Mouse (Mus musculus): ENCODE data around the gene Mtif3. TPM values are rescaled to one million over a fixed set of nuclear protein-coding genes. Genes with fewer than 3 reads are reported as not detected.

Gene Mtif3
- polyA plus RNA-seq, 1 experiment = 21.9 TPM

GRCm38 (mm10) chr5:146939109-146939796 lies 24.3 kb downstream of the Mtif3 start:
- TF ChIP-seq CTCF (IDR thresholded peaks at IDR 0.05; ENCODE audit: borderline replicate concordance, insufficient read depth, low read depth, low read length) (0 out of 2 replicates have a peak, but pooled peaks have one; percentile 16), POLR2A (IDR thresholded peaks at IDR 0.05; ENCODE audit: borderline replicate concordance, insufficient read depth, low read length) (no peak)
- no peaks in the 10 kb centered on the region; the same call in 1 of the 2 replicates for H3K27me3 ChIP-seq (ENCODE audit: control insufficient read depth, insufficient read depth, low read length)
- no peak overlapping the region for H3K4me3 ChIP-seq (replicated peaks; ENCODE audit: insufficient read depth, low read depth, low read length)
- no peak overlapping the region for H3K27ac ChIP-seq (ENCODE audit: insufficient read depth, low read length)
- 22% methylated on average over 16 of the region's 16 CpGs for WGBS
- no peak for DNase-seq
- H3K4me1 ChIP-seq (ENCODE audit: control insufficient read depth, insufficient read depth, low read length) = no peaks in the 10 kb centered on the region

- no peak for TF ChIP-seq POLR2A (IDR thresholded peaks at IDR 0.05; ENCODE audit: borderline replicate concordance, insufficient read depth, low read length)
- TF ChIP-seq CTCF (IDR thresholded peaks at IDR 0.05; ENCODE audit: borderline replicate concordance, insufficient read depth, low read depth, low read length) = no peak
- Histone ChIP-seq H3K4me3 (replicated peaks; ENCODE audit: insufficient read depth, low read depth, low read length) (no peak overlapping the region), H3K27me3 (ENCODE audit: control insufficient read depth, insufficient read depth, low read length) (no peaks in the 10 kb centered on the region; the same call in 1 of the 2 replicates), H3K4me1 (ENCODE audit: control insufficient read depth, insufficient read depth, low read length) (no peaks in the 10 kb centered on the region), H3K27ac (ENCODE audit: insufficient read depth, low read length) (no peak overlapping the region)
- 89% methylated on average over 32 of the region's 32 CpGs for WGBS
- no peak for DNase-seq
Measured at GRCm38 (mm10) chr5:146937541-146938503, 25.8 kb downstream of the Mtif3 start.

GRCm38 (mm10) chr5:146933466-146933865 lies 30.1 kb downstream of the Mtif3 start:
- Histone ChIP-seq H3K27ac (ENCODE audit: insufficient read depth, low read length) (no peak overlapping the region), H3K4me1 (ENCODE audit: control insufficient read depth, insufficient read depth, low read length) (no peaks in the 10 kb centered on the region), H3K27me3 (ENCODE audit: control insufficient read depth, insufficient read depth, low read length) (no peaks in the 10 kb centered on the region), H3K4me3 (replicated peaks; ENCODE audit: insufficient read depth, low read depth, low read length) (no peak overlapping the region)
- DNase-seq = no peak
- TF ChIP-seq CTCF (IDR thresholded peaks at IDR 0.05; ENCODE audit: borderline replicate concordance, insufficient read depth, low read depth, low read length) (no peak), POLR2A (IDR thresholded peaks at IDR 0.05; ENCODE audit: borderline replicate concordance, insufficient read depth, low read length) (no peak)
- 78% methylated on average over 12 of the region's 12 CpGs for WGBS

DNA sequence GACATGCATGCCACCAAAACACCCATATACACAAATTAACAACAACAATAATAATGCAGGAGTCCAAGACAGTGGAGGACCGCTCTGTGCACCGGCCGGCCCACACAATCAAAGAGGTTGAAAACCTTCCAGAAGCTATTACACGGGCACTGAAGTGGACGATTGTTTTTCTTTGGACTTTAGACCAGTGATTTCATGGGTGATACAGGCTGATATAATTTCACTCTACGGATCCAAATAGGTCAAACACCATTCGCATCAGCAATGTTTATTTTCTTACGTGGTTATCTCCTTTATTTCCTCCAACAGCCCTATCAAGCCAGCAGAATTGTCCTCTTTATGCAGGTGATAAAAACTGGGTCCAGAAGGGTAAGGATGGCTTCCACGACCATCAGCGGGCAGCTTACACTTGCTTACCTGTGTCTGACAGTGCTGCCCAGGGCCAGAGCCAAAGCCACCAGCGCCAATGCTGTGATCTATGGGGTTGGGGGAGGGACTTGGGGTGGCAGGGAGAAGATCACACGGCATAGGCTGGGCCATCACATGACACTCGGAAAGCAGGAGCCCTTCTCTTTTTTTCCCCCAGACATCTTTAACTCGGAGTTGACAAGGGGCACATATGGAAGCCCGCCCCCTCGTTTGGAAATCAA lies 31.6 kb downstream of the Mtif3 start:
- Histone ChIP-seq H3K27me3 (ENCODE audit: control insufficient read depth, insufficient read depth, low read length) (no peaks in the 10 kb centered on the region), H3K4me1 (ENCODE audit: control insufficient read depth, insufficient read depth, low read length) (no peaks in the 10 kb centered on the region), H3K4me3 (replicated peaks; ENCODE audit: insufficient read depth, low read depth, low read length) (no peak overlapping the region), H3K27ac (ENCODE audit: insufficient read depth, low read length) (no peak overlapping the region)
- 68% methylated on average over 16 of the region's 16 CpGs for WGBS
- DNase-seq = no peak
- TF ChIP-seq POLR2A (IDR thresholded peaks at IDR 0.05; ENCODE audit: borderline replicate concordance, insufficient read depth, low read length) (no peak), CTCF (IDR thresholded peaks at IDR 0.05; ENCODE audit: borderline replicate concordance, insufficient read depth, low read depth, low read length) (no peak)

- no peak for DNase-seq
- Histone ChIP-seq H3K27ac (ENCODE audit: insufficient read depth, low read length) (no peak overlapping the region), H3K4me3 (replicated peaks; ENCODE audit: insufficient read depth, low read depth, low read length) (no peak overlapping the region), H3K4me1 (ENCODE audit: control insufficient read depth, insufficient read depth, low read length) (no peaks in the 10 kb centered on the region), H3K27me3 (ENCODE audit: control insufficient read depth, insufficient read depth, low read length) (no peaks in the 10 kb centered on the region)
- TF ChIP-seq CTCF (IDR thresholded peaks at IDR 0.05; ENCODE audit: borderline replicate concordance, insufficient read depth, low read depth, low read length) = no peak
- TF ChIP-seq POLR2A (IDR thresholded peaks at IDR 0.05; ENCODE audit: borderline replicate concordance, insufficient read depth, low read length) = no peak
- WGBS = 89% methylated on average over 7 of the region's 7 CpGs
Measured at GRCm38 (mm10) chr5:146931422-146931821, 32.2 kb downstream of the Mtif3 start.

- H3K27ac ChIP-seq (ENCODE audit: insufficient read depth, low read length) = no peak overlapping the region
- no peak overlapping the region for H3K4me3 ChIP-seq (replicated peaks; ENCODE audit: insufficient read depth, low read depth, low read length)
- H3K4me1 ChIP-seq (ENCODE audit: control insufficient read depth, insufficient read depth, low read length) = no peaks in the 10 kb centered on the region
- 91% methylated on average over 5 of the region's 5 CpGs for WGBS
- no peaks in the 10 kb centered on the region; the same call in 1 of the 2 replicates for H3K27me3 ChIP-seq (ENCODE audit: control insufficient read depth, insufficient read depth, low read length)
- TF ChIP-seq CTCF (IDR thresholded peaks at IDR 0.05; ENCODE audit: borderline replicate concordance, insufficient read depth, low read depth, low read length) (no peak), POLR2A (IDR thresholded peaks at IDR 0.05; ENCODE audit: borderline replicate concordance, insufficient read depth, low read length) (no peak)
- no peak for DNase-seq
Measured at GRCm38 (mm10) chr5:146926673-146927072, 36.9 kb downstream of the Mtif3 start.

DNA sequence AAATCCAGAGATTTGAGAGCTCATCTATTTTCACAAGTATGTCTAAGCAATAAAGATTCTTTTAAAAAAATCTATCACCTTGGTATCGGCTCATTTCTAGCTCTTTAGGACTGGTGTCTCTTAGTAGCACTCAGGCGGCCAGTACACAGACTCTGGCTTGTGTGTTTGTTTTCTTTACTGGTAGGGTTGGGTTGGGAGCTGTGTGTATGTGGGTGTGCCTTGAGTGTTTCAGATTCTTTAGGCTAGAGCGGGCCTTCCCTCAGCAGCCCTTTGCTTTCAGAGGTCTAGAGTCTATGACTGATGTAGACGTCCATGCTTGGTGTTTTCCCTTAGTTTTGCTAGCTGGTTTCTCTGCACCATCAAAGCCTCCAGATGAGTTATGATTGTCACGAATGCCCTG lies 40.1 kb downstream of the Mtif3 start:
- no peak for TF ChIP-seq CTCF (IDR thresholded peaks at IDR 0.05; ENCODE audit: borderline replicate concordance, insufficient read depth, low read depth, low read length)
- TF ChIP-seq POLR2A (IDR thresholded peaks at IDR 0.05; ENCODE audit: borderline replicate concordance, insufficient read depth, low read length) = no peak
- 89% methylated on average over 5 of the region's 5 CpGs for WGBS

More for the DNA sequence above, 40.1 kb downstream of the Mtif3 start:
- Histone ChIP-seq H3K27me3 (ENCODE audit: control insufficient read depth, insufficient read depth, low read length) (no peaks in the 10 kb centered on the region; the same call in 1 of the 2 replicates), H3K4me1 (ENCODE audit: control insufficient read depth, insufficient read depth, low read length) (no peaks in the 10 kb centered on the region), H3K27ac (ENCODE audit: insufficient read depth, low read length) (no peak overlapping the region), H3K4me3 (replicated peaks; ENCODE audit: insufficient read depth, low read depth, low read length) (no peak overlapping the region)
- no peak for DNase-seq
